Mouse (Mus musculus) gastrocnemius, adult 18-20 months (tissue): ENCODE data around the gene Creb3. TPM values are rescaled to one million over a fixed set of nuclear protein-coding genes. Genes with fewer than 3 reads are reported as not detected.
A peak's percentile ranks its signal among the peaks of the same experiment; 100 is the strongest.
"Not testable (repeated sequence)": the region's sequence is repeated elsewhere in the genome, so short reads cannot be mapped to it uniquely, and the experiment has no call there.

Source experiments
- DNase-seq: peaks from one replicate; pipeline ENCODE4 v3.0.0; 2021; ENCODE audit warnings: low spot score
- long read RNA-seq, 2 experiments: library from polyadenylated mRNA; stranded (forward); transcript quantifications; one replicate each; pipeline ENCODE4 v2.0.0; 2021
- total RNA-seq, 2 experiments: library from RNA; stranded (reverse); gene quantifications; 2 replicates each; pipeline ENCODE4 v1.2.3; 2021

Gene Creb3
- 10 to 100 TPM; 29.9 to 41.5 TPM for total RNA-seq
- long read RNA-seq, experiment 1, transcript Creb3-201 (9 exons, 1,884 nt): major isoform, 39 of 46 reads
- long read RNA-seq, experiment 1, partial matches to known transcripts: 2 of 46 reads
- long read RNA-seq, experiment 1, other reads (novel, unspliced or antisense): 4 of 46 reads
- long read RNA-seq, experiment 2, transcript Creb3-201 (9 exons, 1,884 nt): major isoform, 49 of 51 reads
- long read RNA-seq, experiment 2, partial matches to known transcripts: 0 of 51 reads
- long read RNA-seq, experiment 2, other reads (novel, unspliced or antisense): 1 of 51 reads

GRCm38 (mm10) chr4:43561997-43562768 is at the start of gene Creb3, which contains the start of gene Tln1:
Gene Creb3, plus strand, starts transcription at chr4:43562332.
Gene Tln1, minus strand, starts transcription at chr4:43562691.
- peak; percentile 96 for DNase-seq

- no peak for DNase-seq
Observed at GRCm38 (mm10) chr4:43512653-43513052, 49.5 kb upstream of the Creb3 start.

GRCm38 (mm10) chr4:43513300-43513699 is 48.8 kb upstream of the Creb3 start:
- no peak for DNase-seq

GRCm38 (mm10) chr4:43513791-43514190 is 48.3 kb upstream of the Creb3 start:
- no peak for DNase-seq

GRCm38 (mm10) chr4:43515764-43516708 is 46.1 kb upstream of the Creb3 start:
- no peak for DNase-seq

GRCm38 (mm10) chr4:43519551-43519950 is 42.6 kb upstream of the Creb3 start:
- DNase-seq: no peak

- peak; percentile 93 for DNase-seq
Observed at GRCm38 (mm10) chr4:43519956-43520355, 42.2 kb upstream of the Creb3 start.

- DNase-seq: no peak
Observed at GRCm38 (mm10) chr4:43527880-43528279, 34.3 kb upstream of the Creb3 start.

- no peak for DNase-seq
Observed at GRCm38 (mm10) chr4:43528487-43528886, 33.6 kb upstream of the Creb3 start.

- peak; percentile 45 for DNase-seq
Observed at GRCm38 (mm10) chr4:43530081-43530501, 32.0 kb upstream of the Creb3 start.

- peak; percentile 78 for DNase-seq
Observed at GRCm38 (mm10) chr4:43530581-43530980, 31.6 kb upstream of the Creb3 start.

GRCm38 (mm10) chr4:43533270-43533669 is 28.9 kb upstream of the Creb3 start:
- no peak for DNase-seq

GRCm38 (mm10) chr4:43535628-43536027 is 26.5 kb upstream of the Creb3 start:
- DNase-seq: no peak

GRCm38 (mm10) chr4:43536031-43536430 is 26.1 kb upstream of the Creb3 start:
- DNase-seq: no peak

- DNase-seq: no peak
Observed at GRCm38 (mm10) chr4:43542044-43542443, 20.1 kb upstream of the Creb3 start.

GRCm38 (mm10) chr4:43546375-43547047 is 15.6 kb upstream of the Creb3 start:
- DNase-seq: no peak

GRCm38 (mm10) chr4:43547160-43547559 is 15.0 kb upstream of the Creb3 start:
- no peak for DNase-seq

- DNase-seq: no peak
Observed at GRCm38 (mm10) chr4:43549055-43549454, 13.1 kb upstream of the Creb3 start.

- DNase-seq: not testable (repeated sequence)
Observed at GRCm38 (mm10) chr4:43551854-43552253, 10.3 kb upstream of the Creb3 start.

- no peak for DNase-seq
Observed at GRCm38 (mm10) chr4:43552437-43552836, 9.7 kb upstream of the Creb3 start.

GRCm38 (mm10) chr4:43553891-43554290 is 8.2 kb upstream of the Creb3 start:
- no peak for DNase-seq
